Mouse (Mus musculus) kidney, adult 18-20 months (tissue): ENCODE results near the gene Taf11.

Source experiments
- DNase-seq: peaks from one replicate; pipeline ENCODE4 v3.0.0; 2021

Taf11 gene

DNA sequence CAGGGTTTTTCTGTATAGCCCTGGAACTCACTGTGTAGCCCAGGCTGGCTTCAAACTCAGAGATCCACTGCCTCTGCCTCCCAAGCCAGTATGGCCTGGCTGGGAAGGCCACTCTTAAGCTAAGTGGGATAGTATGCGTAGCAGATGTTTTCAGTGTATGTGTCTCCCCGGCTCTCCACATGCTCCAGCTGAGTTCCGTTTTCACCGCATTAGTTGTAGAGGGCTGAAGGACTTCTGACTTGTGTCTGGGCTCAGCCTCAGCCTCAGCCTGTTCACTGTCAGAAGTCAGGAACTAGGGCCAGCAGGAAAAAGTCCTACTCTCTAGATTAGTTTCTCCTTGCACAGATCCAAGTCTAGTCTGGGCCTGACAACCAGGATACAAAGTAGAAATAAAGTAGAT lies 6.7 kb upstream of the Taf11 start:
- DNase-seq = no peak

DNA sequence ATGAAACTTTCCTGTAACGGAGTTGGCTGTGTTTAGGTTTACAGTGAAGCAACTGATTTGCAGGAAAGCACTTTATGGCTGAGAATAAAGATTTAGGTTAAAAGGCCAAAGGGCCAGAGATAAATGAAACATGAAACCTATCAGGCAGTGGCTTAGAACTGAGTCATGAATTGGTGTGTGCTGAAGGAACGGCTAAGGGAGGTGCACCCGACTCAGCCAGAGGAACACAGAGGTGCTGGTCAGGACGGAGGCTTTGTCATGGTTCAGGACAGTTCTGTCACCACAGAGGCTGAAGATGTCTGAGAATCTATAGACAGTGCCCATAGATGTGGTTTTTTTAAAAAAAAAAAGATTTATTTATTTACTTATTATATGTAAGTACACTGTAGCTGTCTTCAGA lies 5.1 kb upstream of the Taf11 start:
- no peak for DNase-seq

DNA sequence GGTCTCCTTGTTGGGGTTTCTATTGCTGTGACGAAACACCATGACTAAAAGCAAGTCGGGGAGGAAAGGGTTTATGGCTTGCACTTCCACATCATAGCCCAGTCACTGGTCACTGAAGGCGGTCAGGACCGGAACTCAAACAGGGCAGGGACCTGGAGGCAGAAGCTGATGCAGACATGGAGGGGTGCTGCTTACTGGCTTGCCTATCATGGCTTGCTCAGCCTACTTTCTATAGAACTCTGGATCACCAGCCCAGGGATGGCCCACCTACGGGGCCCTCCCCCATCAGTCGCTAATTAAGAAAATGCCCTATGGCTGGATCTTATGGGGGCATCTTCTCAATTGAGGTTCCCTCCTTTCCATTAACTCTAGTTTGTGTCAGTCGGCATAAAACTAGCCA lies 1.7 kb upstream of the Taf11 start:
- no peak for DNase-seq

DNA sequence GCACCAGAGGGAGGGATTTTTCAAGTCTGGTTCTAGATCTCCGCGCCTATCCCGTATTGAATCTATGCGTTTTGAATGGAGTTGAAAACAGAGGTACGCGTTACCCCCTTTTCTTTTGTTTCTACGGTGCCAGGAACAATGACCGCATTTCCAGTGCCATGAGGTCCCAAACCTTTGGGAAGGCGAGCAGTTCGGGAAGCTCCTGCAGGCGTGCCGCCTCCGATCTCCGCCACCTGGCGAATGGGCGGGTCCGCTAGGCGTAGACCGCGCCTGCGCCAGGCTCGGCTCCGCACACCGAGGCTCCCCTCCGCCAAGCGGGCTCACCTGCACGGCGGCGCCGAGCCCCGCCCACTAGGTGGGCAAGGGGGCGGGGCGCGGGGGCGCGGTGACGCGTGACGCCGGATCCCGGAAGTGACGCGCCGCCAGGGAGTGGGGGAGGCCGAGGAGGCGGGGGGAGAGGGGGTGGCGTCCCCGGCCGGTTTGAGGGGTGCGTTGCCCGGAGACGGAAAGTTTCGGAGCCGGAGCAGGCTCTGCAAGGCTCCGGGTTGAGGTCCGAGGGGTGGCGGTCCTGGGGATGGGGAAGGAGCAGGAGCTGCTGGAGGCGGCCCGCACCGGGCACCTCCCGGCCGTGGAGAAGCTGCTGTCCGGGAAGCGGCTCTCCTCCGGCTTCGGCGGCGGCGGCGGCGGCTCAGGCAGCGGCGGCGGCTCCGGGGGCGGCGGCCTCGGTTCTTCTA lies 589 bp downstream of the Taf11 start, which contains the start of gene Anks1:
Gene Anks1, plus strand, starts transcription at position 419 of the 734 bp plus-strand sequence.
- DNase-seq = peak; percentile 90

DNA sequence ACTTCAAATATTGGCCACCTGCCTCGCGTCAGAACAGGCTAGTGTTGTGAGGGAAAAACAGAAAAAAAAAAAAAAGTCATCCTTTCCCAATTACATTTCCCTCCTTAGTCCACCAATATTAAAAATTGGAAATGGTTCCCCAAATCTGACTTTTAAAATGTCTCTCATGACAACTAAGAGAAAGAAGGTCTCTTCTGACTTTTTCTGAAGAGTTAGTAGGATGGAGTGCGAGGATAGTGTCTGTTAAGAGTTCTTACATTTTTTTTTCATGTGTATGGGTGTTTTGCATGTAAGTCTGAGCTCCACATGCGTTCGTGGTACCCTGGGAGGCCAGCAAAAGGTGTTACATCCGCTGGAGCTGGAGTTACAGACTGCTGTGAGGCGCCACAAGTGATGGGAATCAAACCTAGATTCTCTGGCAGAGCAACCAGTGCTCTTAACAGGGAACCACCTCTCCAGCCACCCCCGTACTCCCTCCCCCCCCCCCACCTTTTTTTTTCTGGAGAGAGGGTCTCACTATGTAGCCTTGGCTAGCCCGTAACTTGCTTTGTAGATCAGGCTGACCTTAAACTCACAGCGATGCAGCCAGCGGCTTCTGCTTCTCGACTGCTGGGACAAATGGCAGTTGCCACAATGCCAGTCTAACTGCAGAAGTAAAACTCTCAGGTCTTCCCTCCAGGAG lies 1.3 kb downstream of the Taf11 start:
- no peak for DNase-seq

DNA sequence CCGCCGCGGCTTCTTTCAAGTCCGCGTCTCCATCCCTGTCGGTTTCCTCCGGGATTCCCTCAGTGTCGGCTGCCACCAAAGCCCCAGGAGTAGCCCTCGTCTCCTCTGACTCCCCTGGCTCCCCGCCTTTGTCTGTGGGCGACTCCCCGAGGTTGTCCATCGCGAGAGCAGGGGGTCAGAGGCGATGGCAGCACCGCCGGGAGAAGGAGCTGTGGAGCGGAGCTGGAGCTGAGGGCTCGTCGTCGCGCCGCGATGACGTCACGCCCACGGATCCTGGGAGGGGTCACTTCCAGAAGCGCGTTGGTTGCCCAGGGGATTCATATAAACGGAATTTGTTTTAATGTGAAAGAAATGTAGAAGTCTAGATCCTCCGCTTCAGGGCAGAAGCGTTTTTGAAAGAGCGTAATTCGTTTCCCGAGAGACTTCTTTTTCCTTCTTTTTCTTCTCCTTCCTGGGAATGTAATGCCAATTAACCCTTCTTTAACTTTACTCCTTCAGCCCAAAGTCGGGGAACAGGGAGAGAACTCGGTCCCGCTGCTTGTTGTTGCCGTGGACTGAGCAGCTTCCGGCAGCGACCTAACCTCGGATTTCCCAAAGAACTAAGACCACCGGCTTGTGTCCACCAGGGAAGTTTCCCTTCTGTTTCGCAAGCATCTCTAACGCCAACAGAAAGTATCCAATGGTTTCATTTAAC lies 2.0 kb downstream of the Taf11 start:
- peak; percentile 96 for DNase-seq

DNA sequence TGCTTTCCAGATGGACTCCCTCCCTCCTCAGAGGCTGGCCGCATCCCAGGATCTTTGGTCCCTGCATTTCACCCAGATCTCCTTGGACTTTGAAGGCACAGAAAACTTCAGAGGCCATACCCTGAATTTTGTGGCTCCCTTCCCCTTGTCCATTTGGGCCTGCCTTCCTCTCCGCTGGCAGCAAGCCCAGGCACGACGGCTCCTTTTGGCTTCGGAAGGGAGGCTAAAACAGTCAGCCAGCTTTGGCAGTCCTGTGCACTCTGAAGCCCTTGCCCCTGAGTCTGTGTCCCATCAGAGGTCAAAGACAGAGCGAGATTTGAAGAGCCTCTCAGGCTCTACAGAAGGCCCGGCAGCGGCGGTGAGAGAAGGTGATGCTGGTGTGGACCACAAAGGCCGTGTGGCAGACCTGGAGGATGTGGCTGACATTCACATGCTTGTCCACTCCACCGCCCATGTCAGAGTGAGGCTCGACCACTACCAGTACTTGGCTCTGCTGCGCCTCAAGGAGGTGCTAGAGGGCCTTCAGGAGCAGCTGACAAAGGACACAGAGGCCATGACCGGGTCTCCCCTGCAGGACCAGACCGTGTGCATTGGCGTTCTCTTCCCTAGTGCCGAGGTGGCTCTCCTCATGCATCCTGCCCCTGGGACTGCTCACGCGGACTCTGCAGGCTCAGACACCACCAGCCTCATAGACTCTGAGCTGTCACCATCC lies 23.0 kb downstream of the Taf11 start:
- no peak for DNase-seq

DNA sequence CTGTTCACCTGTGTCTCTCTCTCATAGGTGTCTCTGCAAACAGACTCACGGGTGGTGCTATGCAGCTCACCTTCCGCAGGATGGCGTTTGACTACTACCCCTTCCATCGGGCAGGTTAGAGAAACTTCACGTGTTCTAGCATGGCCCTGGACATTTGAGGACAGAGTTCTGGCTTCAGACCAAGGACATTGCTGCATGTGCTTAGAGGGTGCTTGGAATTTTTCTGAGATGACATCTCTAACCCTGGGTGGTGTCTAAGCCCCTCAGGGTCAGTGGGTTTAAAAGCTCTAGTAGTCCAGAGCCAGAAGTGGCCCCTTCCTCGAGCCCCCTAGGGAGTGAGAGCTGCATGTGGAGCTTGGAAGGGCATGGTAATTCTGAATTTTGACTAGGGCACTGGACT lies 25.6 kb downstream of the Taf11 start:
- no peak for DNase-seq

DNA sequence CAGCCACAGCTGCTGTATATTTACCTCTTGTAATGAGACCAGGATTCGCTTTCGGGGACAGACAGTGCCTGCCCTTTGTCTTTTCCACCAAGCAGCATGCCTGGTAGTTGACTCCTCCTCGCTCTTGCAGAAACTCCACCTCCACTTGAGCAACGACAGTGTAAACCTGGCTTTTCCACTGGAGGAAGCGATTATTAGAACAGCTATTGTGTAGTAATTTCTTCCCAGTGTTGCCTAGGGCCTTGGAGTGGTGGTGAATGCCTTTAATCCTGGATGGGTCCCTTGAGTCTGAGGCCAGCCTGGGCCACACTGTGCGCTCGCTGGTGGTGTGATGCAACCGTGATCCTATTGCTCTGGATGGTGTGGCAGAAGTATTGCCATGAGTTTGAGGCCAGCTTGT lies 26.5 kb downstream of the Taf11 start:
- DNase-seq = no peak

DNA sequence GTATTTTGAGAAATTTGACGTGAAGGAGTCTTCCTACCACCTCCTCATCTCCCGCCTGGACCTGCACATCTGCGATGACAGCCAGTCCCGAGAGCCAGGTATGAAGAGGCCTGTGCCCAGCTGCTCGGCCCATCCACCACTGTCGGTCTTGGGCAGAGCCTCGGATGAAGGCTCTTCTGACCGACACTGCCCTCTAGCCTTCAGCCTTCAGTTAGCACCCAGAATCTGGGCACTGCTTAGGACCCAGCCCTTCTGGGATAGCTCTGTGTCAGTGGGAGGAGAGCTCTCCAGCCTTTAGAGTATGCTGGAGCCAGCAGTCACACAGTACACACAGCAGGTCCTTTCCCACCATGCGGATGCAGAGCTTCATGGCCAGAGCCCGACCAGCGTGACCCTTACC lies 28.1 kb downstream of the Taf11 start:
- peak; percentile 11 for DNase-seq

DNA sequence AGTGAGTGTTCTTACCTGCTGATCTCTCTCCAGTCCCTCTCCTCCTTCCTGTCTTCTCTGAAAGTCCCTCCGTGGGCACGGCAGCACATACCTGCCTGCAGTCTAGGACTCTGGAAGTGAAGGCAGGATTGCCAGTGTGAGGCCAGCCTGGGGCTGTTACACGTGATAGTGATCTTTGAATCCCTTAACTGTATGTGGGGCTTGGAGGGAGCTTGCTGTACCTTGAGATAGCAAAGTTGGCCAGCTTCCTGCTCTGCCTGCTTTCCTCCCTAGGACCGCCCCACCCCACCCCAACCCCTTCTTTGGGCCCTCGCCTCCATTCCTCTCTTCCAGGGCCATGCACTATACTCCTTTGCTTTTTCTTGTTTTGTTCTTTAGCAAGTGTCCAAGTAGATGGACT lies 35.1 kb downstream of the Taf11 start:
- no peak for DNase-seq

DNA sequence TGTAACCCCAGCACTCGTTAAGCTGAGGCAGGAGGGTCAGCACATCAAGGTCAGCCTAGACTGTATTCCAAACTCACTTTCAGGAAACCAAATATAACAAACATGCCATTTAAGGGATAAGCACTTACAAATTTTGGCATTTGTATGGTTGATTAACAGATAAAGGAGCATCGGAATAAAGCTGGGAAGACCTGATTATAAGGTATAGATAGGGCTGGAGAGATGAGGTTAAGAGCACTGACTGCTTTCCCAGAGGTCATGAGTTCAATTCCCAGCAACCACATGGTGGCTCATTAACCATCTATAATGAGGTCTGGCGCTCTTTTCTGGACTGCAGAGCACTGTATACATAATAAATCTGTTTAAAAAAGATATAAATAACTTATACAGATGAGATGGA lies 36.1 kb downstream of the Taf11 start:
- DNase-seq = no peak

DNA sequence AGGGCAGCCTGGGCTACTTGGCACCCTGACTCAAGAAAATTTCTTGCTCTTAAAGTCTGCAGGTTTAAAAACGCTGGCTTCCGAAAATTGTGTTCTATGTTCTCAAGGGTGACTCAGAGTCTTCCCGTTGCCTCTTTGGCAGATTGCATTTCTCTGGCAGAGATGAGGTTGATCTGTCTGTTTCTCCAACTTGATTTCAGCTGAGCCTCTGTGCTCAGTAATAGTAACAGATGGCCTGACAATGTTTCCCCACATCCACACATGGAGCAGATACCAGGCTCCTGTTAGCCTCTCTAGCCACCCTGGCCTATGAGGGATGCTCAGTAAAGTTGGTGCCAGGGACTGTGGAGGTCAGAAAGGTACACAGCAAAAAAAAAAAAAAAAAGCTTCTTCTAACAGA lies 37.8 kb downstream of the Taf11 start:
- no peak for DNase-seq

DNA sequence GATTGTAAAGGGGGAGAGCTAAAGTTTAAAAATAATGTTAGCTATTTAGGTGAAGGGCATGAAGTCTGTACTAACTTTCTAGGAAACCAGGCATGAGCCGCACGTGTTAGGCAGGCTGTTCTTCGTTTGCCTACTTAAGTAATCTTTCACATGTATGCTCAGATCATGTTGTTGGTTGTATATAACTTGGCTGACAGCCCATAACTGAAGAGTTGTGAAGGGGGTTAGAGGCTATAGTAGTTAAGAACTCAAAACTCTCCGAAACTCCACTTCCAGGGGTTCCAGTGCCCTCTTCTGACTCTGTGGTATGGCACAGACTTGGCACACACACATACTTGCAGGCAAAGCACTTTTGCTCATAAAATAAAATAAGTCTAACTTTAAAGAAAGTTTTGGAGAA lies 42.9 kb downstream of the Taf11 start:
- DNase-seq = no peak

DNA sequence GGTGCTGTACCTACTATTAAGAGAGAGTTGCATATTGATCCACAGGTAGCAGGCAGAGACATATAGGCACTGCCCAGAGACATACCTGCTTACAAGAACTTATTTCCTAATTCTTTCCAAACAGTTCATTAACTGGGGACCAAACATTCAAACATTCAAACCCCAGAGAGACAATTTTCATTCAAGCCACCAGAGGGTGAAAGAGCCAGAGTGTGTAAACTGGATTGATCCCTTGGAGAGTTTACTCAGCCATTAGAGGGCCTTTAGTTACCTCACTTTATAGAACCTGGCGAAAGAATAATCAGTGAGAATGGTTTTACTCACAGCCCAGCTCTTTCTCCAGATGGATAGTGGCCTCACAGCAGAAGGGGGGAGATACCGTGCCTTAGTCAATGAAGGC lies 44.2 kb downstream of the Taf11 start:
- no peak for DNase-seq

DNA sequence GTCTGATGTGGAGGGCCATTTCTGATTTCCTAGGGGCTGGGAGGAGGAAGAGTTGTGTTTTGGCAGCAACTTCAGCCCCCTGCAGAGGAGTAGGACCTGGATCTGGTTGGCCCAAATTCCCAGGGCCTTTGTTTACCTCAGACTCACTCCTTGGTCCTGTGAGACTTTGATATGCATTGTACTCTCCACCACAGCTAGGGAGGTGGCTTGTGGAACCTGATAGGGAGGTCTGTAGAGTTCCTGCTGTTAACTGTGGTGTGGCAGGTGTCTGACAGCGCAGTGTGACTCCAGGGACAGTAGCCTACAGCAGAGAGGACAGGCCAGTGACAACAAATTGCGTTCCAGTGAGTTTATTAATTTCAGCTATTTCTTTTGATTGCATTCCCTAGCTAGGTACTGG lies 50.5 kb downstream of the Taf11 start:
- no peak for DNase-seq

DNA sequence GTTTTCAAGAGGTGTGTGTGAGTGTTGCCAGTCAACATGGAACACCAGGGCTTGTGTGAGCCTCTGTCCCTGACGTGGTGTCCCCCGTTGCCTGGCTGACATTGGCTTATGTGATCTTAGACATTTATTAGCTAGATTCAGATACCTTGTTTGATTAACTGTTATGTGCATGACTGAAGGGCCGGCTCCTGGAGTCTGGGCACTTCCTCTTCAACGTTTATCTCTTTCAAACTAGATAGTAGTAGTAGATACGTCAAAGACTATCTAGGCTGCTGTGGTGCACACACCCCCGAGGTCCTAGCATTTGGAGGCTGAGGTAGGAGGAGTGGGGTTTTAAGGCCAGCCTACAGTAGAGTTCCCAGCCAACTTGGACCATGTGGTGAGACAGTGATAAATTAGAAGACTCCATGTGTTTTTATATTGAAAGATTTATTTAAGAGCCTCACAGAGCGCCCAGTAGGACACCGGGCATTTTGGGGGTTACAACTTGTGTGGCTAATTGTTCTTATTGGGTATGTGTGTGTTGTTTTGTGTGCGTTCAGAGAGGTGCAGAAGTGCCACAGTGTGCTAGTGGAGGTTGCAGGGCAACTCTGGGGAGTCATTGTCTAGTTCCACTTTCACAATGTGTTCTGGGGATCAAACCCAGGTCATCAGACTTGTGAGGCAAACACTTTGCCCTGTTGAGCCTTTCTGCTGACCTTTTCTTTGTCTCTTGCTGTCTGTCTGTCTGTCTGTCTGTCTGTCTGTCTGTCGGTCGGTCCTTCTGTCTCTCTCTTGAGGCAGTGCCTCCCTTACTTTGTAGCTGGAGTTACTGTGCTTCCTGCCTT lies 51.8 kb downstream of the Taf11 start:
- no peak for DNase-seq

DNA sequence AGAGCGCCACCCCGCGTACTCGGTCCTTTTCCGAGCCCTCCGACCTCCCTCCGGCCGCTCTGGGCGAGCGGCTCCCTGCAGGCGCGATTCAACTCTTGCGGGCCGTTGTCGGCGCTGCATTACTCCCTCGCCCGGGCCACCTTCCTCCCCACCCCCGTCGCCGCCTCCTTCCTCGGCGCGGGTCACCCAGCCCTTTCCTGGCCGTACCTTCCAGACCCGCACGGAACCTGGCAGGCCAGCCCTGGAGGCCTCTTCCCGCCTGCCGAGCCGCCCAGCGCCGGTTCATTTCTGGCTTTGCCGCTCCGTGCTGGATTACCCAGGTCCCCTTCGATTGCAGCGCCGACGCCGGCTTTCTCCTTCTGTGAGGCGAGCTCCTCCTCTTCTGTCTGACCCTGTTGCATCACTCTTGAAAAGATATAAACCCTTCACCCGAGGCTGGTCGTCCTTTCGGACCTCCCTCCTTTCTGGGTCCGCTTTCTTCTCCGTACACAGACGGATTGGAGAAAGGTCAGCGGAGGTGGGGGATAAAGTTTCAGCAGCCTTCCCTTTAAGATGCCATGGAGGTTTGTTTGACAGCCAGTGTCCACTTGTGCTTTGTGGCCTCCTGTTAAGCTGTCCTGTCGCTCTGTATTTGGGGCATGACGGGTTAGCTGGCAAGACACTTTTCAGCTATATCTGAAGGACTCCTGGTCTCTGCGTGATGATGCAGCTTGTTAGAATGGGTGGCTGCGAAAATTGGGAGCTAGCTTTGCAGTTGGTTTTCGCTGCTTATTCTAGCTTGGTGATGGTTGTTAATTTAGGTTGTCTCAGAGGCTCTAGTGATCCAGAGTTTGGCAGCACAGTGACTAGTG lies 52.6 kb downstream of the Taf11 start:
- peak; percentile 75 for DNase-seq

DNA sequence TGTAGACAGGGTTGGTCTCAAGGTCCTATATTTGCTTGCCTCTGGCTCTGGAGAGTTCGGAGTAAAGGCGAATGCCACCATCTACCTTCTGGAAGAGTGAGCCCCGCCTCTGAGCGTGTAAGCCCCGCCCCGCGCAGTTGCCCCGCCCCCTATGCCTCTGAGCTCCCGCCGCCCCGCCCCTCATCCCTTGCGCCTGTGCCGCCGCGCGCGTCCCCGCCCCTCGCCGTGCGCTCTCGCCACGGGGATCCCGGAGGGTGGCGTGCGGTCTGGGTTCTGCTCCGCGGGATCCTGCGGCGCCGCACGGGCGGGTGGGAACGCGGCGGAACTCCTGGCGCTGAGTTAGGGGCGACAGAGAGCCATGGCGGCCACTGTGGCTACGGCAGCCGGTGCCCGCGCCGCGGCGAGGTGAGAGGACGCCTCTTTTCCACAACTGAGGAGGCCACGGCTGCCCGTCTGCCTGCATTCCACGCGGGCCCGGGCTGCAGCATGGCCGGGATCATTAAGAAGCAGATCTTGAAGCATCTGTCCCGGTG lies 53.3 kb downstream of the Taf11 start, which contains the start of gene Uhrf1bp1:
Gene Uhrf1bp1, plus strand, starts transcription at position 177 of the 533 bp plus-strand sequence.
- DNase-seq = peak; percentile 84
